Mouse (Mus musculus) gastrocnemius, postnatal 10 days (tissue): ENCODE data around the gene Erbb2. TPM values are rescaled to one million over a fixed set of nuclear protein-coding genes. Genes with fewer than 3 reads are reported as not detected.

Source experiments
- DNase-seq: peaks from one replicate; pipeline ENCODE4 v3.0.0; 2021; ENCODE audit warnings: mixed read lengths
- total RNA-seq, 2 experiments: library from RNA; stranded (reverse); gene quantifications; 2 replicates each; pipeline ENCODE4 v1.2.3; 2021

Erbb2 gene
- total RNA-seq, 2 experiments from 2014 or later = 7.2 to 8.7 TPM

GRCm38 (mm10) chr11:98418939-98419547 lies 6.8 kb downstream of the Erbb2 start:
- DNase-seq = no peak

- DNase-seq = no peak
Measured at GRCm38 (mm10) chr11:98426592-98426991, 14.3 kb downstream of the Erbb2 start.

- no peak for DNase-seq
Measured at GRCm38 (mm10) chr11:98428436-98428835, 16.2 kb downstream of the Erbb2 start.

- DNase-seq = no peak
Measured at GRCm38 (mm10) chr11:98431743-98432502, 19.7 kb downstream of the Erbb2 start.

GRCm38 (mm10) chr11:98435723-98436122 lies 23.5 kb downstream of the Erbb2 start:
- DNase-seq = no peak

- no peak for DNase-seq
Measured at GRCm38 (mm10) chr11:98437441-98437840, 25.2 kb downstream of the Erbb2 start.

GRCm38 (mm10) chr11:98438331-98439158 lies 26.3 kb downstream of the Erbb2 start, which contains the start of gene Mien1:
Gene Mien1, minus strand, starts transcription at chr11:98438991.
- DNase-seq = peak; percentile 99

- DNase-seq = no peak
Measured at GRCm38 (mm10) chr11:98443688-98444087, 31.4 kb downstream of the Erbb2 start.

GRCm38 (mm10) chr11:98445238-98445637 lies 33.0 kb downstream of the Erbb2 start:
- no peak for DNase-seq

GRCm38 (mm10) chr11:98445679-98446078 lies 33.4 kb downstream of the Erbb2 start:
- DNase-seq = no peak

GRCm38 (mm10) chr11:98446213-98446561 lies 33.9 kb downstream of the Erbb2 start, which contains the start of gene Grb7:
Gene Grb7, plus strand, starts transcription at chr11:98446394.
- no peak for DNase-seq

GRCm38 (mm10) chr11:98446562-98447474 lies 34.5 kb downstream of the Erbb2 start:
- no peak for DNase-seq

- no peak for DNase-seq
Measured at GRCm38 (mm10) chr11:98447475-98447834, 35.2 kb downstream of the Erbb2 start.

GRCm38 (mm10) chr11:98448191-98448790 lies 36.0 kb downstream of the Erbb2 start:
- no peak for DNase-seq

GRCm38 (mm10) chr11:98449419-98449818 lies 37.1 kb downstream of the Erbb2 start:
- DNase-seq = no peak

GRCm38 (mm10) chr11:98449921-98450771 lies 37.9 kb downstream of the Erbb2 start:
- no peak for DNase-seq

GRCm38 (mm10) chr11:98455484-98455883 lies 43.2 kb downstream of the Erbb2 start:
- DNase-seq = no peak

GRCm38 (mm10) chr11:98456545-98456944 lies 44.3 kb downstream of the Erbb2 start:
- DNase-seq = no peak

- no peak for DNase-seq
Measured at GRCm38 (mm10) chr11:98456945-98457344, 44.7 kb downstream of the Erbb2 start.

- DNase-seq = peak; percentile 89
Measured at GRCm38 (mm10) chr11:98457367-98458120, 45.3 kb downstream of the Erbb2 start.
